Mouse (Mus musculus) thymus, adult 2 months (tissue): ENCODE measurements around the gene Cnot1.
A peak's percentile ranks its signal among the peaks of the same experiment; 100 is the strongest.

Experiments
- CTCF ChIP-seq: fragments of 200-500 bp; IDR thresholded peaks from 2 replicates; pipeline ENCODE4 v1.5.1; 2012; ENCODE audit warnings: mild to moderate bottlenecking, control low read depth, low read length, moderate library complexity, borderline replicate concordance; ENCODE audit not compliant: control insufficient read depth, poor library complexity, insufficient read depth; ENCODE audit errors: extremely low read depth
- POLR2A ChIP-seq: fragments of 200-500 bp; IDR thresholded peaks from 2 replicates; pipeline ENCODE4 v1.6.1; 2012; ENCODE audit warnings: mild to moderate bottlenecking, low read length, control low read depth, moderate library complexity; ENCODE audit not compliant: control insufficient read depth, poor library complexity, insufficient read depth; ENCODE audit errors: extremely low read depth

DNA sequence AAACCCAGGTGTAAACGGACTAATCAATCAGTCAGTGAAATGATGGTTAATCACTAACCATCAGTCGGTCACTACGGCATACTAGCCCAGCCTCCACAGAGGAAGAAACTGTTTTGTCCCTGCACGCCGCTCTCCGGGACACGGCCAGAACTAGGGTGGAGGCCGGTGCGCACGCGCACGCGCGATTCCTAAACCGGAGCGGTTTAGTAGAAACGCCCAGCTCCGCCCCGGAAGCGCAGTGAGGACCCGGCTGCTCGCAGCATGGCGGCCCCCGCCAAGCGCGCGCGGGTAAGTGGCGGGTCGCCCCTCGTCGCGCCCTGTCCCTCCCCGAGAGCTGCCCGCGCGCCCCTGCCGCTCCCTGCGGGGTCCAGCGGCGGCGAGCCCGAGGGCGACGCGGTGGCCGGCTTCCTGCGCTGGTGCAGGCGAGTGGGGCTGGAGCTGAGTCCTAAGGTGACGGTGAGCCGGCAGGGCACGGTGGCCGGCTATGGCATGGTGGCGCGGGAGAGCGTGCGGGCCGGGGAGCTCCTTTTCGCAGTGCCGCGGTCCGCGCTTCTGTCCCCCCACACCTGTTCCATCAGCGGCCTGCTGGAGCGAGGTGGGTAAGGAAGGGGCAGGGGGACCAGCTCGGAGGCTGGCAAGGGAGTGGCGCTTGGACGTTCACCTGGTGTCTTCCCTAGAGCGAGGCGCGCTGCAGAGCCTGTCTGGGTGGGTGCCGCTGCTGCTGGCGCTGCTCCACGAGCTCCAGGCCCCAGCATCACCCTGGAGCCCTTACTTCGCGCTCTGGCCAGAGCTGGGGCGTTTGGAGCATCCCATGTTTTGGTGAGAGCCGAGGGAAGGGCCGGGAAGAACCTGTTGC lies 91.4 kb downstream of the Cnot1 start, which contains the start of gene Setd6:
- TF ChIP-seq CTCF: peak; percentile 11; the same call in 1 of the 2 replicates
- TF ChIP-seq POLR2A: peak; percentile 76; the same call in 1 of the 2 replicates
